Mouse (Mus musculus) small intestine, adult 2 months (tissue): ENCODE measurements around the gene Pttg1ip.
A peak's percentile ranks its signal among the peaks of the same experiment; 100 is the strongest.

Experiments
- CTCF ChIP-seq: fragments of 200-500 bp; IDR thresholded peaks from 2 replicates; pipeline ENCODE4 v1.5.1; 2012; ENCODE audit warnings: low read depth, mild to moderate bottlenecking, control low read depth, inconsistent platforms, low read length, moderate library complexity, mixed read lengths; ENCODE audit not compliant: insufficient replicate concordance, insufficient read length; ENCODE audit errors: extremely low read depth
- POLR2A ChIP-seq: fragments of 200-500 bp; IDR thresholded peaks from 2 replicates; pipeline ENCODE4 v1.6.1; 2012; ENCODE audit warnings: low read depth, mild to moderate bottlenecking, control low read depth, inconsistent platforms, low read length, moderate library complexity

DNA sequence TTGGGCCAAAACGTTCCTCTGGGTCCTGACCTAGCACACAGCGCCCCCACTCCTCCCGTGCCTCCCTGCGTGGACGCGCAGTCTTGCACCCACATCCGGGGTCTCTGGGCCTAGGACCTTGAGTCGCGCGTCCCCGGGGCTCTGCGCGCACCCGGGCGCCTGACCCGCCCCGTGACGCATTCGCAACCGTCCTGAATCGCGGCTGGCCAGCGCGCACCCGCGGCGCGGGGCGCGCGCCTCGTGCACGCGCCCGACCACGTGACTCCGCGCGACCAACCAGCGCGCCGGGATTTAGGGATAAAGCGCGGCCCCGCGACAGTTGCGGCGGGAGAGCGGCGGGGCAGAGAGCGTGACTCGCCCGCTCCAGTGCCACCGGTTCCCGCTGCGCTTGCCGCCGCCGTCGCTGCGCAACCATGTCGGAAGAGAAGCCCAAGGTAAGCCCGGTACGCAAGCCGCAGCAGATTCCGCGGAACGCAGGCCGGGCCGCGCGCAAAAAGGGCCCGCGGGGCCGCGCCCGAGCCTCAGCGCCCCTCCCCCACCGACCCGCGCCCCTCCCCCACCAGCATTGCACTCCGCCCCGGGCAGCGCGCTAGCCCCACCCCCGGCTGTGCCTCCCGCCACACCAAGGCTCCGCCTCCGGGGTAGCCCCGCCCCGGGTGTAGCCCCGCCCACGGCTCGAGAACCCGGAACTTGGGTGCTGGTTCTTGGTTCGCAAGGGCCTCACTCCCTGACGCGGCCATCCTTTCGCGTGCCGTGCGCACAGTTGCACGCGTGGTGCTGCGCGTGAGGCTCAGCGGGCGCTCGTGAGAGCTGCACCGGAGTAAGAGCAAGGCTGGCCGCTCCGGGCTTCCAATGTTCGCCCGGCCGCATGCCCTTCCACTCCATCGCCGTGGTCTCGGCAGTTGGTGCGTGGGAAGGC is 24.6 kb downstream of the Pttg1ip start, which contains the start of the genes Sumo3 and Gm49325:
- TF ChIP-seq CTCF (no peak), POLR2A (peak; percentile 78)
